Mouse (Mus musculus) liver, adult 2 months (tissue): Measurements from ENCODE around the gene Gm815. TPM values are rescaled to one million over a fixed set of nuclear protein-coding genes. Genes with fewer than 3 reads are reported as not detected.

Source experiments
- DNase-seq: peaks from one replicate; pipeline ENCODE4 v3.0.0-alpha.2; 2011; ENCODE audit warnings: low read depth, low spot score; ENCODE audit errors: extremely low read depth
- H3K27ac ChIP-seq: fragments of 200-500 bp; replicated peaks from 2 replicates; pipeline ENCODE4 v1.5.1; 2012; ENCODE audit warnings: low read depth, mild to moderate bottlenecking, control low read depth, inconsistent platforms, low read length; ENCODE audit not compliant: insufficient read depth
- H3K27me3 ChIP-seq: fragments of 200-500 bp; 2 replicates; pipeline ENCODE4 v1.6.1; 2012; ENCODE audit warnings: mild to moderate bottlenecking, moderate library complexity, low read length, inconsistent platforms; ENCODE audit not compliant: control insufficient read depth, insufficient read depth
- H3K36me3 ChIP-seq: fragments of 200-500 bp; 2 replicates; pipeline ENCODE4 v1.6.1; 2012; ENCODE audit warnings: low read length, inconsistent platforms; ENCODE audit not compliant: control insufficient read depth, insufficient read depth
- H3K4me1 ChIP-seq: fragments of 200-500 bp; 2 replicates; pipeline ENCODE4 v1.6.1; 2011; ENCODE audit warnings: low read length; ENCODE audit not compliant: control insufficient read depth, insufficient read depth
- H3K4me3 ChIP-seq: fragments of 200-500 bp; 2 replicates; pipeline ENCODE4 v1.5.1; 2011; ENCODE audit warnings: low read depth, mild to moderate bottlenecking, control low read depth, low read length, moderate library complexity; ENCODE audit not compliant: insufficient read depth
- H3K79me2 ChIP-seq: fragments of 200-500 bp; 2 replicates; pipeline ENCODE4 v1.6.1; 2012; ENCODE audit warnings: inconsistent platforms, mild to moderate bottlenecking, low read length, moderate library complexity; ENCODE audit not compliant: control insufficient read depth, insufficient read depth
- H3K9ac ChIP-seq: fragments of 200-500 bp; 2 replicates; pipeline ENCODE4 v1.6.1; 2012; ENCODE audit warnings: low read depth, mild to moderate bottlenecking, control low read depth, inconsistent platforms, low read length
- CTCF ChIP-seq: fragments of 200-500 bp; IDR thresholded peaks from 2 replicates; pipeline ENCODE4 v1.5.1; 2011; ENCODE audit warnings: low read depth, low read length, control low read depth
- POLR2A ChIP-seq: fragments of 200-500 bp; IDR thresholded peaks from 2 replicates; pipeline ENCODE4 v1.6.1; 2011; ENCODE audit warnings: low read length, control low read depth; ENCODE audit not compliant: insufficient read depth; ENCODE audit errors: extremely low read depth
- WGBS: fragments of 180-500 bp; shearing (Covaris S2); methylation state at CpG from one replicate; pipeline ENCODE4 v1.1.7; 2018; 5-methylcytosine and 5-hydroxymethylcytosine counted together
- polyA plus RNA-seq: library from polyadenylated mRNA; depleted of rRNA; stranded (reverse); fragments of >200 nt; gene quantifications from 2 replicates; pipeline ENCODE4 v1.2.3, GENCODE M21; 2012
- total RNA-seq: library from RNA; depleted of rRNA; stranded (reverse); fragments of >200 nt; gene quantifications from 2 replicates; pipeline ENCODE4 v1.2.3, GENCODE M21; 2014

Gene Gm815
- total and polyA plus RNA-seq, 2 experiments: not detected

GRCm38 (mm10) chr19:26920816-26921215 lies 35.1 kb downstream of the Gm815 start:
- no peak overlapping the region for H3K4me3 ChIP-seq
- H3K36me3 ChIP-seq: no peaks in the 10 kb centered on the region
- TF ChIP-seq CTCF: no peak
- TF ChIP-seq POLR2A: no peak
- no peak overlapping the region for H3K27ac ChIP-seq
- H3K27me3 ChIP-seq: no peaks in the 10 kb centered on the region
- H3K4me1 ChIP-seq: no peaks in the 10 kb centered on the region
- 68% methylated on average over 2 of the region's 2 CpGs for WGBS
- no peaks in the 10 kb centered on the region for H3K79me2 ChIP-seq
- no peak overlapping the region for H3K9ac ChIP-seq
- DNase-seq: no peak

DNA sequence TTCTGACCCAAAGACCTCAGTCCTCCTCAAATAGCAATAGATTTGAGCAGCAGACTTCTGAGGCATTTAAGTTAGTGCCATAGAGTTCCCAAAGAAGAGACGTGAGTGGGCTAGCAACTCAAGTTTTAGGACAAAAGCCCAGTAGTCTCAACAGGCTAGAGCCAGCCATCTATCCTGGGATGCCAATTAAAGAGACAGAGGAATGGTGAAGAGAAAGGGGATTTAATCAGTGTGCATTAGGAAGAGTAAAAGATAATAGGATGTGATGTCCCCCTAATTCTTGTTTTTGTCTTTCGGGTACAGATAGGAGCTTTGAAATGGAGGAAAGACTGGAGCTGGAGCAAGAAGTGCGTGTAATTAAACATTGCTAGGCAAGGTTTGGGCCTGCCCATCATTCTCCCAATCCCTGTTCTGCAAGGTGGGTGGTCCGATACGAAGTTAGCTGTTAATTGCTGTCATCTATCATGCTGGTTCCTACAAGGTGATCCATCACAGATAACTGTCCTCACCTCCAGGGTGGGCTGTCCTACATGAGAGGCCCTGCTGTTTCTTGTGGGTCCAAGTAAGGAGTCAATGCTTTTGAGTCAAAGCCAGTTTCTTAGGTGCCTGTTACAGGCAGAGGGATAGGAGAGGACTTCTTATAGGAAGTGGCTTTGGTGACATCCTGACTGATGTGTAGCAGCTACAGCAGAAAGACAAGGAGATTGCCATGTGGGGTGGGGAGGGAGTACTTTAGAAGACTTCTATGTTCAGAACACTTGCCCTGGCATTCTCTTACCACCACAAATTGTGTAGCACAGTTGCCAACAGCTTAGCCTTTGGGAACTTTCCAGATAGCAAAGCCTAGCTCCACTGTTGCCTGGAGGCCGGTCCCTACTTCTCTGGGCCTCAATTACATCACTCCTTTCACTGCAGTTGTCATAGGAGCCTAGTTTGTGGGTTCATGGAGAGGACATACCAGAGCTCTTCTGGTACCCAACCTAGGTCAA lies 44.9 kb downstream of the Gm815 start:
- DNase-seq: no peak
- Histone ChIP-seq H3K9ac (no peak overlapping the region), H3K4me3 (no peak overlapping the region), H3K27me3 (no peaks in the 10 kb centered on the region), H3K79me2 (no peaks in the 10 kb centered on the region), H3K27ac (no peak overlapping the region), H3K36me3 (no peaks in the 10 kb centered on the region), H3K4me1 (no peaks in the 10 kb centered on the region)
- 83% methylated on average over 6 of the region's 6 CpGs for WGBS
- TF ChIP-seq CTCF: no peak
- TF ChIP-seq POLR2A: no peak

GRCm38 (mm10) chr19:26934186-26934585 lies 48.5 kb downstream of the Gm815 start:
- Histone ChIP-seq H3K27me3 (no peaks in the 10 kb centered on the region), H3K36me3 (no peaks in the 10 kb centered on the region), H3K4me1 (no peaks in the 10 kb centered on the region), H3K27ac (no peak overlapping the region), H3K4me3 (no peak overlapping the region), H3K79me2 (no peaks in the 10 kb centered on the region), H3K9ac (no peak overlapping the region)
- TF ChIP-seq POLR2A (no peak), CTCF (no peak)
- DNase-seq: no peak
- WGBS: 75% methylated on average over 2 of the region's 2 CpGs
